Mouse (Mus musculus): ENCODE measurements around the gene Pde3a.
A peak's percentile ranks its signal among the peaks of the same experiment; 100 is the strongest.

Pde3a gene

GRCm38 (mm10) chr6:141522541-141522940 lies 273.5 kb downstream of the Pde3a start:
- DNase-seq, result no peak

- DNase-seq, result peak; percentile 8
Measured at GRCm38 (mm10) chr6:141523747-141524640, 274.9 kb downstream of the Pde3a start, which contains the start of gene Slco1c1. Gene Slco1c1, plus strand, starts transcription at chr6:141524368.

DNA sequence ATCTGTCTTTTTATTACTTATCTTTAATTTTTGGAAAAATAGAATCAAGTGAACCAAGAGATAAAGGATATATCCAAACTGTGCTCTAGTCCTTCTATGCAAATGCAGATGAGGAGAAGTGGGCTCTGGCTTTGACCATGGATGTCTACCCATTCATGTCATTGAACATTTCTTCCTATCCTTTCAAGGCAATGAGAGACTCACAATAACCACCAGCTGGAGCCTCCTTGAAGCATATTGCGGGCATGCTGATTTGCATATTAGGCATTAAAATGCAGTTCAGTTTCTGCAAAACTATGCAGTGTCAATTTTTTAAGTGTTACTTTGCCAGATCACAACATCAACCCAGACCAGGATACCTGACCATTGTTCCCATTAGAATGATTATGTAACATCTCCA lies 276.7 kb downstream of the Pde3a start:
- DNase-seq, result peak; percentile 8

DNA sequence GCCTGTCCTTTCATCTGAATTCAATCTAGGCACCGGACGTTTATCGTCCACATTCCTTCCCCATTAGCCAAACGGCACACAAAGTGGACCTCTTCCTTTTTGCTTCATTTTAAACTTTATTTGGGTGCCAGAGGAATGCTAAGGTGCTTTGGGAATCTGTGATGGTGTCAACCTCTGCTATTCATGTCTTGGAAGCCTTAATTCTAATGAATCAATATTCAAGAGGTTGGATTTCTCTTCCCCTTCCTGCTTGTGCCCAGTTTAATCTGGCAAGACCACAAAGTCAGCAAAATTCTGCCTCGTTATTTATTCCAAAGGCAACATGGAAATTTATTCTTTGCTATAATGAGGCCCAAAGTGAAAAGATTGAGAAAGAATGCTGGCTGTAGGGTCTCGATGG lies 281.8 kb downstream of the Pde3a start:
- no peak for DNase-seq

GRCm38 (mm10) chr6:141537298-141537697 lies 288.2 kb downstream of the Pde3a start:
- DNase-seq, result no peak

DNA sequence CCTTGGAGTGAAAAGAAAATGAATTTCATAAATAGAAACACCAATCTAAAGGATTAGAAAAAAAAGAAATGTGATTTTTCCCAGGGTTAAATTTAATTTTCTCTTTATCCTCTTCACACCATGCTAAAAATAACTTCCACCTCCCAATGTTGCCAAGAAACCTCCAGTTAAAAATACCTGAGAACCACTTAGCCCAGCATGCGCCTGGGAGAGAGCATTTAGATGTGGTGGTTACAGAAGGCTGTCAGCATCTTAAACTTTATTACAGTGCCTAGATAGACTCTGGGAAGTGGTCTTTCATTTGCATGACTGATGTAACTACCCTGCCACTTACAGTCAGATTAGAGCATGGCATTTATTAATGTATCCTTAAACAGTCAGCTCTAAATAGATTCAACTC lies 292.1 kb downstream of the Pde3a start:
- no peak for DNase-seq

DNA sequence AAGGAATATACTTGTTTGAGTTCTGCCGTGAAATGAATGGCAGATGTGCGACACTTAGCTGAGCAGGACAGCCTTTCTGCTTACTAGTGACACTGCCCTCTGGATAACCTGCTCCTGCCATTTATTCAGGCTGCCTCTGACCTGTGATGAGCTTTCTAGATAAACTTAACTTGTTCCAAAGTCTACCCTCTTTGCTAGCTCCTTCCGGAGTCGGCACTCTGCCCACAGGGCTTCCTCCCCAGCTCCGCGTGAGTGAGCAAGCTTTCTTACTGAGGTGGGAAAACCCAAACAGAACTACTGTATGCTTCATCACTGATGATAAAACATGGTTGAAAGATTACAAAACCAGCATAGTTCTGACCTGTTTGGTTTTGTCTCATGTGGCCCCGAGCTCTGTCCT lies 294.3 kb downstream of the Pde3a start:
- DNase-seq, result no peak
